Mouse (Mus musculus) bone marrow, adult 2 months (tissue): ENCODE data around the gene Topbp1.

Experiments used
- CTCF ChIP-seq: fragments of 200-500 bp; IDR thresholded peaks from 2 replicates; pipeline ENCODE4 v1.5.1; 2011; ENCODE audit warnings: low read length, control low read depth; ENCODE audit not compliant: control insufficient read depth, insufficient read depth
- POLR2A ChIP-seq: fragments of 200-500 bp; IDR thresholded peaks from 2 replicates; pipeline ENCODE4 v1.6.1; 2011; ENCODE audit warnings: low read depth, mild to moderate bottlenecking, control low read depth, low read length, borderline replicate concordance; ENCODE audit not compliant: control insufficient read depth

DNA sequence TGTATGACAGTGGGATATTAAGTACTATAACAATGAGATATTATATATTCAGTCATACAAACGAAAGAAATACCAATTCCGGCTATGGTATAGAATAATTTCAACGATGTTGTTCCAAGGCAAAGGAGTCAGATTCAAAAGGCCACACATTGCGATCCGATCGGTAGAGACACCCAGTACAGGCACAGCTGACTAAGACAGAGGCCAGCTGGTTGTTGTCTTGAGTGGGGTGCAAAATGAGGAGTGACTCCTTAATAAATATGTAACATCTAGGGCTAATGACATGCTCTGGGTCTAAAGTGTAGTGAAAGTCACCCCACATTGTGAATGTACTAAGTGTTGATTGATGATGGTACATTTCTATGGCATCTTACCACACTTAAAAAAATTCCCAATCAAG is 84.2 kb downstream of the Topbp1 start:
- no peak for TF ChIP-seq CTCF
- no peak for TF ChIP-seq POLR2A
